Mouse (Mus musculus): ENCODE measurements around the gene Vmac. TPM values are rescaled to one million over a fixed set of nuclear protein-coding genes. Genes with fewer than 3 reads are reported as not detected.
A peak's percentile ranks its signal among the peaks of the same experiment; 100 is the strongest.

The Vmac gene
- total RNA-seq, 2 experiments from 2014 or later, result 7.5 to 8.0 TPM

- no peak for DNase-seq (ENCODE audit: low spot score in 2 of 2)
These were observed 23.0 kb upstream of the Vmac start for GRCm38 (mm10) chr17:56740788-56741160.

DNA sequence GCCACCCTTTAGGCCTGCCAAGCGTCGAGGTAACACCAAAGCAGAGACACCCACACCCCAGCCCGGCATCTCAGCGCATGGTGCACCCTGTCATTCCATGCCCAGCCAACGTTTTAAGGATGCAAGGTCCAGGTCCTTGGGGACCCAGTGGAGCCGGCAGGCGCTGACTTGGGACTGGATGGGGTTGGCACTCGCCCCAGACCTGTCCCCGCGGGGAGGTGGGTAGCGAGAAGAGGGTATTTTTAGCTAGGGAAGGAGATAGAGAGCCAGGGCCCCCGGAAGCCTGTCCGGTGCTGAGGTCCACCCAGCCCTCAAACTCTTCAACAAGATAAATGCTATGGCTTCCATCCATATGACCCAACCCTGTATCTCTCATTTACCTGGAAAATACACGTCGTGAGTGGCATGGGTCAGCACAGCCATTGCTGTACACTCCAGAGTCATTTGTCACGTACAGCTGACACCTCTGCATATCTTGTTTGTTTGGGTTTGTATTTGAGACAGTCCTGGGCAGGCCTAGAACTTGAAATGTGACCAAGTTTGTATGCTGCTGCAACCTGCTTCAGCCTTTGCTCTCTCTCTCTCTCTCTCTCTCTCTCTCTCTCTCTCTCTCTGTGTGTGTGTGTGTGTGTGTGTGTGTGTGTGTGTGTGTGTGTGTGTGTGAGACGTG lies 22.4 kb upstream of the Vmac start:
- no peak for DNase-seq (ENCODE audit: low spot score in 2 of 2)

DNA sequence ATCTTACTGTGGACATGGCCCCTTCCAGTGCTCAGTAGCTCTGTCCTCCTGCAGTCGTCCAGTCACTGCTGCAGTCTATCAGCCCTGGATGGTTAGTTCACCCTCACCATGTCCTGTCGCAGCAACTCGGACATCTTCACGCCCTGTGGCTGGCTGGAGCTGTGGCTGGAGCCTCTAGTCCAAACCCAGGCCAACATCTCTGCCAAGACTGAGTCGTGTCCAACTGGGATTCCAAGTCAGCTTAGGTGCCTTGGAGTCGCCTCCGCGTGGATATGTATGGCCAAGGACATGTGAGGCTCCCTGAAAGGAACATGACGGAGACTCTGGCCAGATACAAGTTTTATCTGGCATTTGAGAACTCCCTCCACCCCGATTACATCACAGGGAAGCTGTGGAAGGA lies 20.4 kb upstream of the Vmac start:
- no peak for DNase-seq (ENCODE audit: low spot score in 2 of 2)

GRCm38 (mm10) chr17:56736534-56736933 lies 18.7 kb upstream of the Vmac start:
- DNase-seq (ENCODE audit: low spot score in 2 of 2), result no peak

GRCm38 (mm10) chr17:56729656-56730055 lies 11.8 kb upstream of the Vmac start:
- DNase-seq (ENCODE audit: low spot score in 2 of 2), result no peak

DNA sequence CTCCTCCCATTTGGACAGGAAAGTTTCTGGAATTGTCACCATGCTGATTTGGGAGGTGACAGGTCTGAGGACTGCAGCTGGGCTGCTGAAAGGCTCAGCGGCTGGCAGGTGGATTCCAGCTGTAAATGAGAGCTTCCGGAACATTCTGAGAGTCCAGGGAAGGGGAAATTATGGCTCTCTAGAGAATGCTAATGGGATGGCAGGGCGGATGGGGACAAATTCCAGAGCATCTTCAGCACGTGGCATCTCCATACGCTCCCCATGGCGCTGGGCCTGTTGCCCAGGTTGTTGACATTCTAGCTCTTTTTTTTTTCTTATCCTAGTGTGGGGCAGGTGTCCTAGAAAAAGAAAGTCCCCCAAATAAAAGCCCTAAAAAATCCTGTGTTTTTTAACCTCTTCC lies 11.3 kb upstream of the Vmac start:
- DNase-seq (ENCODE audit: low spot score in 2 of 2), result no peak

- DNase-seq (ENCODE audit: low spot score in 2 of 2), result no peak
These were observed 10.3 kb upstream of the Vmac start for GRCm38 (mm10) chr17:56728117-56728516.

GRCm38 (mm10) chr17:56727659-56728058 lies 9.8 kb upstream of the Vmac start:
- no peak for DNase-seq (ENCODE audit: low spot score in 2 of 2)

DNA sequence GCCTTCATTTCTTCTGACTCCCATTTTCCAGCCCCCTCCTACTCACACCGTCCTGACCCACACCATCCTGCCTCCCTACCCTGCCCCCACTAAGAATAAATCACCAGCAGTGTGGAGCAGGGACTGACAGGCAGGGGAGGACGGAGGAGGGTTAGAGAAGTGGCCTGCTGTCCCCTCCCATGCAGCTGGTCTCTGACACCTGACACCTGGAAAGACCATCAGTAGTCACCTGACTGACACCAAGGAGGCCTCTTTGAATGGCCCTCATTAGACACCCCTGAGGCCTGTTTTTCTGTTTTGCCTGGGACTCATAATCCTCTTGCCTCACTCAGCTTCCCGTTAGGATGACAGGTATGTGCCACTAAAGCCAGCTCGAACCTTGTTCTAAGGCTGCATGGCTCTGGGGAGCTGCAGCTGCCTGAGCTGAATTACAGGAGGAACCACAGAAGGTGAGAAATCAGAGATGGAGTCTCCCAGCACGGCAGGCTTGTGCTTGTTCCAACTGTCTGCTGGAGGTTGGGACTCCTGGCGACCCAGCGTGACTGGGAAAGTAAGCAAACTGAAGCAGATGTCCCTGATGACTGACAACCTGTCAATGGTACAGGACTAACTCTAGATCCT lies 9.3 kb upstream of the Vmac start:
- no peak for DNase-seq (ENCODE audit: low spot score in 2 of 2)

- no peak for DNase-seq (ENCODE audit: low spot score in 2 of 2)
These were observed 5.8 kb upstream of the Vmac start for GRCm38 (mm10) chr17:56723419-56724161.

GRCm38 (mm10) chr17:56722441-56722840 lies 4.6 kb upstream of the Vmac start:
- no peak for DNase-seq (ENCODE audit: low spot score in 2 of 2)

- DNase-seq (ENCODE audit: low spot score in 2 of 2), result peak; percentile 89 to 95
These were observed 1.0 kb downstream of the Vmac start for GRCm38 (mm10) chr17:56716655-56717362.

- DNase-seq (ENCODE audit: low spot score in 2 of 2), result no peak
These were observed 1.7 kb downstream of the Vmac start for GRCm38 (mm10) chr17:56715914-56716654.

GRCm38 (mm10) chr17:56715360-56715759 lies 2.5 kb downstream of the Vmac start:
- no peak for DNase-seq (ENCODE audit: low spot score in 2 of 2)

- no peak for DNase-seq (ENCODE audit: low spot score in 2 of 2)
These were observed 8.1 kb downstream of the Vmac start for GRCm38 (mm10) chr17:56709708-56710107.

DNA sequence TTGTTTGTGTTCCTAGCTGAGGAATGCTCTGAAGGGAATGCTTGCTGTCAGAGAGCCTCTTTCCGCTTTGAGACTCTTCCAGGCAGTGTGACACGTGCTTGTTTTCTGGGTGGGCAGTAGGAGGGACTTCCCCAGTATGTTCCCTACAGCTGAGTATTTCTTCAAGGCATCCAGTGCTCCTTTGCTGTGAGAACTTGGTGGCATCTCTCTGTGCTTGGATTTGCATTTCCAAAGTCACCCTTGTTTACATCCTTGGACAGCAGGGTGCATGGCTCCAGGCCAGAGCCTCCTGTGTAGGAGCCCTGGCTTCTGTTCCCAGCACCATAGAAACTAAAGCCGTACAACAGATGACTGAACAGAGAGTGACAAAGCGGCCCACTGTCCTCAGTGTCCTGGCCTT lies 9.1 kb downstream of the Vmac start:
- DNase-seq (ENCODE audit: low spot score in 2 of 2), result no peak

DNA sequence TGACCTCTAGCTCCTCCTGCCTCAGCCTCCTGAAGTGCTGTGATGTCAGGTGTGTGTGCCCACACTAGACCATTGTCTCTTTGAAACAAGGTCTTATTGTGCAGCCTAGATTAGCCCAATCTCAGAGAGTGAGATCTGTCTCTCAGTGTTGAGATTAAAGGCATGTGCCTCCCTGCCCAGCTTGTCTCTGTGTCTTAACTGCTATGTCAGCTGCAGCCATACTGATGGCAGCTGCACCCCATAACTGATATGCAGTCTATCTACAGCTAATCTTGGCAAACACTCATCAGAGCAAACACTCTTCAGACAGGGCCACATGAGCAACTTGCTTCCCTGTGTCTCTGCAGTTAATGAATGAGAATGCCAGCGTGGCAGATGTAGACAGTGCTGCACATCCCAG lies 11.3 kb downstream of the Vmac start:
- no peak for DNase-seq (ENCODE audit: low spot score in 2 of 2)

- DNase-seq (ENCODE audit: low spot score in 2 of 2), result no peak
These were observed 14.8 kb downstream of the Vmac start for GRCm38 (mm10) chr17:56703038-56703437.

- no peak for DNase-seq (ENCODE audit: low spot score in 2 of 2)
These were observed 17.4 kb downstream of the Vmac start for GRCm38 (mm10) chr17:56700451-56700850.

DNA sequence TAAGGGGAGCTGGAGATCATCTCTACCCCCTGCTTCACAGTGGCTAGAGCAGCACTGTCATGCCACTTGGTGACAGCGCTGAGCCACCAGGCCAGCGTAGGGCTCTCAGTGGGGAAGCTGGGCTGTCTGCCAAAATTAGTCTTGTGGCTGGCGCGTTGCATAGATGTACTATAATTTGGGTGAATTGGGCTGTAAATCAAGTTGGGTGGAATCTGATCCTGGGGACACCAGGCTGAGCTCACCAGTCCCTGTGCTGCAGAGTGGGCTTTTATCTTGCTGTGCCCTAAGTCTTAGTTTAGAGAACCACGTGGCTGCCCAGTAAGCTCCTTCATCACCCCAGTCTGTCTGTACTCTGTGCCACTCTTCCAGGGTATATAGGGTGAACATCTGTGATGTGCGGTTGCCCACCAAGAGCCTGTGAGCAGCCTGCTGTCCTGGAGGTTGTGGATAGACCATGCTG lies 23.9 kb downstream of the Vmac start:
- DNase-seq (ENCODE audit: low spot score in 2 of 2), result peak in 1 of 2 experiments; percentile 62

GRCm38 (mm10) chr17:56693395-56693794 lies 24.4 kb downstream of the Vmac start:
- DNase-seq (ENCODE audit: low spot score in 2 of 2), result no peak

Measured in gastrocnemius, postnatal 4 days (tissue).